Mouse (Mus musculus): ENCODE measurements around the gene Park7.

Park7 gene

GRCm38 (mm10) chr4:150914290-150914733 lies at the start of gene Park7, which contains the start of gene Tnfrsf9:
Gene Park7, minus strand, starts transcription at chr4:150914437.
Gene Tnfrsf9, plus strand, starts transcription at chr4:150914562.
- peak; percentile 98 for DNase-seq

DNA sequence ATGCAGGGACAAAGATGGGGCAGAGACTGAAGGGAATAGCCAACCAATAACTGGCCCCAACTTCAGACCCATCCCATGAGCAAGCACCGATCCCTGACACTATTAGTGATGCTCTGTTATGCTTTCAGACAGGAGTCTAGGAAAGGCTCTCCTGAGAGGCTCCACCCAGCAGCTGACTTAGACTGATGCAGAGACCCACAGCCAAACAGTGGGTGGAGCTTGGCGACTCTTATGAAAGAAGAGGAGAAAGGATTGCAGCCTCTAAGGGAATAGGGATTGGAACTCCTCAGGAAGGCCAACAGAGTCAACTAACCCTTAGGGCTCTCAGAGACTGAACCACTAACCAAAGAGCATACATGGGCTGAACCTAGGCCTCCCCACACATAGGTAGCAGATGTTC lies 49.5 kb upstream of the Park7 start:
- DNase-seq, result no peak

DNA sequence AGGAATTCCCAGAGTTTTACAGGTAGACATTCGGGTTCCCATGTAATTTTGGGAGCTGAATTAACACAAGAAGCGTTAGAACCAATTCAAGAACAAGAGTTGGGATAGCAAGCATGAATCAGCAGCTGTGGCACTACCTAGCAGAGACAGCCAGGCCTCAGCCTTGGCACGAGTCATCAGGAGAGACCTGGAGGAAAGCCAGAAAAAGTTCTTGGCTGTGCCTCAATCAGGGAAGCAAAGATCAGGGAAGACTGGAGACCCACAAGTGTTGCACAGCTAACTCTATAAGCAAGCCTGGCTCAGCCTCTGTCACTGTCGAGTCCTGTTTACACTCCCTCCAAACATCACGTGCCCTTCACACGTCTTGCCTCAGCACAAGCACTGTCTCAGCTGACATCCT lies 48.0 kb upstream of the Park7 start:
- no peak for DNase-seq

- no peak for DNase-seq
Measured at GRCm38 (mm10) chr4:150958536-150958935, 44.3 kb upstream of the Park7 start.

DNA sequence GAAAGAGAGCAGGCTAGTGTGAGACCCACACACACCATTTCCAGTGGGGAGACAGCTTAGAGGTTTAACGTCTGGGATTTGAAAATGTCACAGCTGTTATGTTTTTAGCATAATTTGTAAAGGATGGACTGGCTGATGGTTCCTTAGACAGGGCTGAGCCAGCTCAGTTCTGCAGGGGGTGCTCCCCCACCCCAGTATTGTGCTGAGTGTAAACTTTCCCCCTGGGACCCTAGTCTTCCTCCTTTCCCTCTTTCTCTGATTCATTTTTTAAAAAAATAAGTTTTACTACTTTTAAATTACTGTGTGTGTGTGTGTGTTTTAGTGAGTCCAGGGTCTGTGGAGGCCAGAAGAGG lies 42.8 kb upstream of the Park7 start:
- no peak for DNase-seq

- DNase-seq, result no peak
Measured at GRCm38 (mm10) chr4:150956369-150957105, 42.3 kb upstream of the Park7 start.

DNA sequence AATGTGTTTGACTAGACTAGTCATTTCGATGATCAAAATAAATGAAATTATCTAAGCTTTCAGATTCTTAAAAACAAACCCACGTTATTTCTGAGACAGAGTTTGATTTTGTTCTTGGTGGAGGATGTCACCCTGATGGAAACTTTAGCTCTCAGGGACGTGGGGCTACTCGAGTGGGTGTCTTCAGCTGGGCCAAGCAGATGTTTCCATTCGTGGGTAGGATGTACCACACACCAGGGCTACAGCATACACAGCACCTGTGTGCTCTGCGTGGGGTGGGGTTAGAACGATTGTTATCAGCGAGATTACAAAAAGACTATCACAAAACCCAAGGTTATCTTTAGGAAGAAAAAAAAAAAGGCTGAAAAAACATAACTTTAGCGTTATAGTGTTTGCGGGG lies 36.7 kb upstream of the Park7 start:
- no peak for DNase-seq

DNA sequence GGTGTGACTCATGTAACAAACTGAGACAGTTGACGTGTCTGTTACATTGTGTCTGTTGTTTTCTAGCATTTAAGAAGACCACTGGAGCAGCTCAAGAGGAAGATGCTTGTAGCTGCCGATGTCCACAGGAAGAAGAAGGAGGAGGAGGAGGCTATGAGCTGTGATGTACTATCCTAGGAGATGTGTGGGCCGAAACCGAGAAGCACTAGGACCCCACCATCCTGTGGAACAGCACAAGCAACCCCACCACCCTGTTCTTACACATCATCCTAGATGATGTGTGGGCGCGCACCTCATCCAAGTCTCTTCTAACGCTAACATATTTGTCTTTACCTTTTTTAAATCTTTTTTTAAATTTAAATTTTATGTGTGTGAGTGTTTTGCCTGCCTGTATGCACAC lies 30.5 kb upstream of the Park7 start:
- DNase-seq, result no peak

DNA sequence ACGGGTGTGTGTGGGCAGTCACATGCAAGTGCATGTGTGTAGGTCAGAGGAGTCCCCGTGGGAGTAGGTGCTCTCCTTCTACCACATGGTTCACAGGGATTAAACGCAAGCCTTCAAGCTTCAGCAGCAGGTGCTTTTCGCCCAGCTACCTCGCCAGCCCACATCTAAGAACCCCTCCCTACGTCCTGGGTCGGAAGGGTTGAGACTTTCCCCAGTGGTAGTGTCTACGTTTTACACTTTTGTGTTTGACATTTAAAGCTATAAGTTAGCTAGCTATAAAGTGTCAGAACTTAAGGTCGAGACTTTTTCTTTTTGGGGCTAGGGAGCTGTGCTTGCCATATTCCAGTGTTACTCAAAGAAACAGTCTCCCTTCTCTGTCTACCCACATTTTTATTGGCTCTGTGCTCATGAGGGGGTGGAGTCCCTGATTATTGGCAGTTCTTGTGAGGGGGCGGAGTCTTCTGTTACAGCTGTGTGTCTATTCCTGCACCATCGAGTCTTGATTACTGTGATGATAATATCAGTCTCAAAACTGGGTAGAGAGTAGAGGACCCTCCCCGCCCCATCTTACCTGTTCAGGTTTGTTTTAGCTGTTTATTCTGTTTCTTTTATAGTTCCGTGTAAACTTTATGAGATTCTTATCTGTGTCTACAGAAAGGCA lies 25.9 kb upstream of the Park7 start:
- DNase-seq, result no peak

GRCm38 (mm10) chr4:150938063-150938452 lies 23.8 kb upstream of the Park7 start:
- DNase-seq, result no peak

DNA sequence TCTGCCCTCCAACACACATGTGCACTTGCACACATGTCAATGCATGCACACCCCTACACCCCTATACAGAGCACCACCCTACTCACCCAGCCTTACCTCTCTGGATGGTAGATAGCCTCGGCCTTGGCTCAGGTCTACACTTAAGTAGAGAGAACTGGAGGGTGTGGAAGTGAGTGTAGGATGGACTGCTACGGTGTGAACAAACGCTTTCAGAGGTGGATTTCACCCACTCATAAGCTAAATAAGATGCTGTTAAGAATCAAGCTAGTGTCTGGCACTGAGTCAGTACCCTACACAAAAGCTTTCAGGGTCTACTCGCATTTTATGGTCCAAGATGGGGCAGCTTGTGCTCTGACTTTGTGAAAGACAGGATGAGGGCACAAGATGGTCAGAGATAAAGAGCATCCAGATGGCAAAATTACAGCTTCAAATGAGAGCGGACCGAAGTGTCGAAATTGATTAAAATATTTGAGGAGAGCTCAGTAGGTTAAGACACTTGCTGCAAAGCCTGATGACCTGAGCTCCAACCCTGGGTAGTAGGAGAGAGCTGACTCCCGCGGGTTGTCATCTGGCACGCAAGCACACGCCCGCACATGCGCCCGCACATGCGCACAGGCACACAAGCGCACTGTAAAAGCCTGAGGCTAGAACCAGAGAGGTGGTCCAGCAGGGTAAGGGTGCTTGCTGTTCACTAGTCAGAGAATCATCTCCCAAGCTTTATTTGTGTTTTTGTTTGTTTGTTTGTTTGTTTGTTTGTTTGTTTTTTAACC lies 23.2 kb upstream of the Park7 start:
- DNase-seq, result peak; percentile 61

GRCm38 (mm10) chr4:150933503-150933902 lies 19.3 kb upstream of the Park7 start:
- DNase-seq, result no peak

DNA sequence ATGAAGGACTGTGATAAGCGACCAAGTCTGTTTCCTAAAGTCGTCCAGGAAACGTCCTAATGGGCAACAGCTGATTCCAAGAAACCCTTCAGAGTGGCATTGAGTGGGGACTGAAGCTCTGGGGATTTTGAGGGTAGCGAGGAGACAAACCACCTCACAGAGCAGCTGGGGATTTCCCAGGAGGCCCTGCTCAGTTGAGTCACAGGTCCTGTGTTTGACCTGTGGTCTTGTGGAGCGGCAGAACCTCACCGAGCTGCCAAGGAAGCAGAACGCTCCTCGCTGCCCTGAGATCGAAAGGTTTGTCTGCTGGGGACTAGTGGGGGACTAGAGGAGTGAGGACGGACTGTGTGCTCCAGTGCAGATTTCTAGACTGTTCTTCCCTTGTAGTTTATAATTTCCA lies 13.6 kb upstream of the Park7 start:
- DNase-seq, result no peak

DNA sequence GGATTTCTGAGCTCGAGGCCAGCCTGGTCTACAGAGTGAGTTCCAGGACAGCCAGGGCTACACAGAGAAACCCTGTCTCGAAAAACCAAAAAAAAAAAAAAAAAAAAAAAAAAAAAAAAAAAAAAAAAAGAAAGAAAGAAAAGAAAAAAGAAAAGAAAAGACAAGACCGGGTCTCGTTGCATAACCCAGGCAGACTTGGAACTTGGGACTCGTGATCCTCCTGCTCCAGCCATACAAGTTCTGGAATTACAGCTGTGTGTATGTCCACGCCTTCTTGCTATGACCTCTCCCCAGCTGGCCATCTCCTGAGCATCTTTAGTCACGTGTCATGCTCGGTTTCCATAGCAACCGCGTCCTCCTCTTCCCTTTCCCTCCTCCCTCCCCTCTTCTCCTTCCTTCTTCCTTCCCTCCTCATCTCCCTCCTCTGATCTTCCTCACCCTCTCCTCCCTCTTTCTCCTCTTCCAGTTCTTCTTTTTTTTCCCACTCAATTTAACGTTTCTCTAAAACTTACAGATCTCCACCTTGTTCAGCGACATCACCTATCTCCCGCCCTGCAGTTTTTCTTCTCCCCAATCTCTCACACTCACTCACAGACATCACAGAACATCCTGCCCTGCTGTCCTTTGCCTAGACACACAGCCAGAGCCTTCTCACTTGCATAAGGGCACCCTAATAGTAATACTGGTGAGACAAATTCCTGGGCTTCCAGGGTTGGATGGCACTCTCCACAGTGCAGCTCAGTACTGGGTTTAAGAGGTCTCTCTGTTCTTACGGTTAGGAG lies 12.9 kb upstream of the Park7 start:
- DNase-seq, result no peak

- no peak for DNase-seq
Measured at GRCm38 (mm10) chr4:150925923-150926322, 11.7 kb upstream of the Park7 start.

DNA sequence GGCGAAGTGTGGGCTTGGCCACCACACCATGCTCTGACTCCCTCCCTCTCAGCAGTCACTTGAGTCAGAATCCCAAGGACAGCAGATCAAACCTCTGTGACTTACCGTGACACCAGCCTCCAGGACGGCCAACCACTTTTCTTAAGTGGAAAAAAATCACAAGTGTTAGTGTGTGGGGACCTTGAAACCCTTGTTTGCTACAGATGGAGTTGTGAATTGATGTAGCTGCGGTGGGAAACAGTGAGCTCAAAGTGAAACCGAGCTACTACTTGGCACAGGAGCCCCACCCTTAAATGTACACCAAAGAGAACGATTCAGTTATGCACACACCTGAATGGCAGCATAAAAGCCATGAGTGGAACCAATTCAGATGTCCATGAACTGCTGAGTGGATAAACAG lies 10.7 kb upstream of the Park7 start:
- no peak for DNase-seq

- DNase-seq, result no peak
Measured at GRCm38 (mm10) chr4:150924308-150924707, 10.1 kb upstream of the Park7 start.

GRCm38 (mm10) chr4:150921206-150921605 lies 7.0 kb upstream of the Park7 start:
- no peak for DNase-seq

DNA sequence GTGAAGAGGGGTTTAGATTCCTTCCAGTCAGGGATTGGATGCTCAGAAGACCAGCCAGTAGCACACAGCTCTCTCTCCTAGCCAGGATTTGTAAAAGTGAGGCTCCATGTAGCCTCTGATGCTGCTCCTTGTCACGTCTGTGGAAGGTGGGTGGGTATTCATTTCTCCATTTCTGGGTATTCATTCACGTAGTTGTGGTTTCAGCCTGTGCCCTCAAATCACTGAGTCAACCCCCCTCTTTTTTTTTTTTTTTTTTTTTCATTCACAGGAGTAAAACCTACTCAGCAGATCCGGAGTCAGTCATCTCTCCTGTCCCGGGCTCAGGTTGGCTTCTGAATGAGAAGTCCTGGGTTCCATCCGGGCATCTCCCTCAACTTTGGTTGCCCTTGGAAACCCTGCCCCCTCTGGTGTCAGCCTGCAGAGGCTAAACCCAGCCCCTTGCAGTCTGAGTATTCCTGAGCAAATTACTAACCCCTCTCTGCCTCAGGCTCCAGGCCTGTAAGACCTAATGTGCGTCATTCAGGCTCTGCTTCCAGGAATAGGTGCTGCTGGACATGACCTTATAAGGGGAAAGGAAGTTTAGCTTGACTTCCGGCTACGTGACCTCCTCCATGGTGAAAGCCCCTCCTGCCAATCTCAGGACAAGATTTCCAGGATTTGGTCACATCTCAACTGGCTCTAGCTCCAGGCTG lies 3.2 kb upstream of the Park7 start:
- DNase-seq, result peak; percentile 6

DNA sequence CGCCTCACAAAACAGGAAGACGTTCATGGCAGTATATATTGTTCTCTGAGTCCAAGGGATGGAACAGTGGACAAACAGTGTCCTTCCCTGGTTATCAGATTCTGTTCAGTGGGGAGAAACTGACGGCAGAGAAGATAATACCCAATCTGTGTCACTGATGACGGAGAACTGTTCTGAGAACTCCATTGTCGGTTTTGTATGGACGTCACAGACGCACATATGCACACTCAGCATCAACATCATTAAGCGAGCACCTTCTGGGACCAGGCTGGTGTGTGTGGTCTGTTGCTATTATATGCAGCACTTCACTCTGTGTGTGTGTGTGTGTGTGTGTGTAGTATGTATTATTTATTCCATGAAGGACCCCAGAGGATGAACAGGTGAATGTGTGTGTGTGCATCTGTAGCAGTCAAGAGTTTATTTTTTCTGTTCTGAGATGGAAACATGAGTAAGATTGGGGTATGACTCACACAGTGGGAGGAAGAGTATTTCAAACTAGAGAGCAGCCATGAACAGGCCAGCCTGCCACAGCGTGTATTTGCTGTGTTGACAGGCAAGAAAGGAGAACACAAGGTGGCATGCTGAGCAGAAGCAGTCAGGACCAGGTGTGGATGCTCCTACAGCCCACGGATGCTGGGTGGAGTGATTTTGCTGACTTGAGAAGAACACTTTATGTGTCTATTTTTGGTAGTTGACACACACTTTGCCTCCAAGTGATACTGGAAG lies 1.1 kb upstream of the Park7 start:
- DNase-seq, result peak; percentile 25

GRCm38 (mm10) chr4:150913743-150914142 lies 494 bp downstream of the Park7 start:
- DNase-seq, result no peak

Data from cerebellum, adult 11-12 months (tissue).